Mouse (Mus musculus) common myeloid progenitor, adult 5-6 weeks (primary cell): ENCODE results near the gene Ccdc83. TPM values are rescaled to one million over a fixed set of nuclear protein-coding genes. Genes with fewer than 3 reads are reported as not detected.

ENCODE experiments used
- ATAC-seq: replicated peaks from 2 replicates; pipeline ENCODE4 v1.8.0; 2016; ENCODE audit warnings: low read depth, mild to moderate bottlenecking, moderate TSS enrichment, inconsistent platforms; ENCODE audit not compliant: poor library complexity, severe bottlenecking
- total RNA-seq: library from RNA; stranded (forward); fragments of 200-1000, 187-1606 nt; gene quantifications from 2 replicates; pipeline ENCODE4 v1.2.3, GENCODE M21; 2017

The Ccdc83 gene
- total RNA-seq, 1 experiment from 2014 or later = not detected

DNA sequence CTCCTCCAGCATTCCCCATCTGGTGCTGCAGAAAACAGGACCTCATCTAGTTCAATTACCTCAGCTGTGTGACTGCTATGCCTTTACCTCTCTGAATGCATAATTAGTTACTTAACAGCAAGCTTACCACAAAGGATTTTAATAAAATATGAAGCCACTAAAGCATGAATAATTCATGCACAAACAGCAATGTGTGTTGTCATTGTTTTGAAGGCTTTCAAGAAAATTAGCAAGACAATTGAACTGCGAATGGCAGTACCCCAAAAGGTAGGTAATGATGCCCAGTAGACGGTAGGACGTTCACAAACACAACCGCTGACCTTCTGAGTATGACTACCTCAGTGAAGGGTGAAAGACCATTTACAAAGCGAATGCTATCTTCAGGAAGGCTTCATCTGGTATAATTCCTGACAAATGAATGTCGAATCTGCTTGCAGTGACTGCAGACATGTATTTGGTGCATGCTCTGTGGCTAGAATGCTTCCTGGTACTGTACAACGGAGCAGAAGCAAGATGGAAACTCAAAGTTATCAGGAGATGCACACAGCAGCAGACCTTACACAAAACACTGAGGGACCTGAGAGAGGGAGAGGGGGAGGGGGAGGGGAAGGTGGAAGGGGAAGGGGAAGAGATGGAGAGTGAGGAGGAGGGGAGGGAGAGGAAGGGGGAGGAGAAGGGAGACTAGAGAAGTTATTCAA lies 3.5 kb downstream of the Ccdc83 start:
- ATAC-seq = 0 out of 2 replicates have a peak, but pooled peaks have one; percentile 10

DNA sequence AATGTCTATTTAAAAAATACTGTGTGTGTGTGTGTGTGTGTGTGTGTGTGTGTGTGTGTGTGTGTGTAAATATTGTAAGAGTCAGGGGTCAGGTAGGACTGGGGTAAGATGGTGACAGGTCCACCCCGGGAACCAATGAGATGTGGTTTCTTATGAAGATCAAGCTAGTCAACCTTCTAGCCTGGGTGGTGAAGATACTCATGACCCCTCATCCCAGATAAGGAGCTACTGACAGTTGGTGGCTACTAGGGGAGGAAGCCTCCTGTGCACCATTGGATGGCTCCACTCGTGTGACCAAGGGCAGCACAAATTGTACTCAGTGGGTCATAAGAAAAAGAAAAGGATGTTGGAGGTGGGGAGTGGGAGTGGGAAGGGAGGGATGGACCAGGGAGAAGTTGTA lies 5.7 kb downstream of the Ccdc83 start:
- ATAC-seq = peak; percentile 36; the same call in 1 of the 2 replicates

- no peak for ATAC-seq
Measured at GRCm38 (mm10) chr7:90258701-90259100, 6.9 kb downstream of the Ccdc83 start.

DNA sequence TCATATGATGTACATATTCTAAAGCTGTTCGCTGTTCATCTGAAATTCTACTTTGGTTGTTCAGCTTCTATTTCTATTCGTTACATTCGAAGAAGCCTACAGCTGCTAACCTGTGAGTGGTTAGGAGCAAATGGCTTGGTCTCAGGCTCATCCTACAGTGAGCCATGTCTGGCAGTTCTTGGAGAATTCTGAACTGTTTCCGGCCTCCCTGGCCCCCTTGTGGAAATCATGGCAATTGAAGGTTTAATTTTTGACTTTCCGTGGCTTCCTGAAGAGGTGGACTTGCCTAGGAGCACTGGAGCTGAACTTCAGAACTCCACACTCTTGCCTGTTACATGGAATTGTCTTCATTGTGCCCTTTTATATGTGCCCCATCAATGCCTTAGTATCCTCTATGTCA lies 12.6 kb downstream of the Ccdc83 start:
- ATAC-seq = 0 out of 2 replicates have a peak, but pooled peaks have one; percentile 42

GRCm38 (mm10) chr7:90243643-90244042 lies 21.9 kb downstream of the Ccdc83 start:
- peak; percentile 74 for ATAC-seq

- ATAC-seq = peak; percentile 69
Measured at GRCm38 (mm10) chr7:90243151-90243550, 22.4 kb downstream of the Ccdc83 start.

DNA sequence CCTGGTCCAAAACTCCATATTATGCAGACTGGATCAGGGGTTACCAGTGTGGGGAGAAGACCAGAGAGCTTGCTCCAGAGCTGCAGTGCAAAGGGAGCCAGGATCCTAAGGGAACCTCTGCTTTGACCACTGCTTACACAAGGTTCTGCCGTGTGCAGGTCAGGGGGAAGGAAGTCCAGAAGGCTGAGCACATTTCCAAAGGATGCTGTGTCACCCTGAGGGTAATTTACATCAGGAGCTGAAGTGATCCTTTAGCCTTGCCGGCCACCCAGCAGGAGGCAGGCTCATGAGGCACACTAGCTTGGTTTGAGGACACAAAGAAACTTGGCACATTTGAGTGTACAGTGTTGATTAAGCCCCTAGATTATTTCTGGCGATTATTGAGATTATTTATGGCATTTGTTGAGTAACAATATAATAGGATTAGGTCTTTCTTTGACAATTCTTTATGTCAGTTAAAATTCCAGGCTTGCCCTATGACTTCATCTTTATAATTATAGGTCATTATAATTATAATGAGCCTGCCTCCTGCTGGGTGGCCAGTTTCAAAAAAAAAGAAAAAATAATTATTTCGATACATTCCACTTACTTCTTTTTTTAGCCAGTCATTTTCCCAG lies 29.2 kb downstream of the Ccdc83 start:
- ATAC-seq = 0 out of 2 replicates have a peak, but pooled peaks have one; percentile 25

DNA sequence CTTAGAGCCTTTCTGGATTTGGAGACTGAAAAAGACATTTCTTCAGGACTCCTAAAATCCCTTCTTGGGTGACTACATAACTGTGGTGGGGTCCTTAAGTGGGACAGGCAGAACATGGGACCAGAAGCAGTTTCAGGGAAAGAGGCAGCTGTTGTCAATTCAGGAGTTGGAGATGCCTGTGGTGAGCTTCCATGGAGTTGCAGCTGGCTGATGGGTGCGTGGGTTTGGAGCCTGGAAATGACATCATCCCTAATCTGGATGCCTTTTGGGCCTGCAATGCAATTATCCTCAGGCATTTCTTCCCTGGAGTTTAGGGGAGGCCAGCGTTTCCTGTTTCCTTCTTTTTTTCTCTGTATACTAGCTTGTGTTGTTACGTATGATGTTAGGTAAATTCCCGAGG lies 31.7 kb downstream of the Ccdc83 start:
- ATAC-seq = no peak

- no peak for ATAC-seq
Measured at GRCm38 (mm10) chr7:90231431-90231830, 34.1 kb downstream of the Ccdc83 start.

- peak; percentile 65; the same call in 1 of the 2 replicates for ATAC-seq
Measured at GRCm38 (mm10) chr7:90228884-90229283, 36.7 kb downstream of the Ccdc83 start.

DNA sequence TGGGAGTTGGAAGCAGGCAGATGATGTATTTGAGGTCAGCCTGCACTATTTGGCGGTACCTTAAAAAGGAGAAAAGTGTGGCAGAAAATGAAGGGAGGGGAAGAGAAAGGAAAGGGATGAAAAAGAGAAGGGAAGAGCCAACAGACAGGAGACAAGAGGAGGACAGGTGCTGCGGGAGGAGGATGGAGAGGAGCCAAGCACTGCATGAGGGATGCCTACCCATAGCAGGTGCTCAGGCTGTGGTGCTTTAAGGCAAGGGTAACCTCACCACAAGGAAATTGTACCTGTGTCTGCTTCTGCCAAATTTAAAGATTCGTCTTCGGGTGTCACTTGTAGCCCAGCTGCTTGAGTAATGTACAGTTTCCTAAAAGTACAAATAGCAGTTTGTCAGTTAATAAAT lies 37.5 kb downstream of the Ccdc83 start:
- no peak for ATAC-seq

DNA sequence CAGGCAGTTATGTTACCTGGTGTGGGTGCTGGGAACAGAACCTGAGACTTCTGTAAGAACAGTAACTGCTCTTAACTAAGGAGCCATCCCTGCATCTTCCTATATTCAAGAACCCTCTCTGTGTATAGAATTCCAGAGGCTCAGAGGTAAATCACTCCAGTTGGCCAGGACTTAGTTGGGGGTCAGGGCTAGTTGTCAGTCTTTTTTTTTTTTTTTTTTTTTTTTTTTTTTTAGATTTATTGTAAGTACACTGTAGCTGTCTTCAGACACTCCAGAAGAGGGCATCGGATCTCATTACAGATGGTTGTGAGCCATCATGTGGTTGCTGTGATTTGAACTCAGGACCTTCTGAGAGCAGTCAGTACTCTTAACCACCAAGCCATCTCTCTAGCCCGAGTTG lies 44.1 kb downstream of the Ccdc83 start:
- no peak for ATAC-seq

DNA sequence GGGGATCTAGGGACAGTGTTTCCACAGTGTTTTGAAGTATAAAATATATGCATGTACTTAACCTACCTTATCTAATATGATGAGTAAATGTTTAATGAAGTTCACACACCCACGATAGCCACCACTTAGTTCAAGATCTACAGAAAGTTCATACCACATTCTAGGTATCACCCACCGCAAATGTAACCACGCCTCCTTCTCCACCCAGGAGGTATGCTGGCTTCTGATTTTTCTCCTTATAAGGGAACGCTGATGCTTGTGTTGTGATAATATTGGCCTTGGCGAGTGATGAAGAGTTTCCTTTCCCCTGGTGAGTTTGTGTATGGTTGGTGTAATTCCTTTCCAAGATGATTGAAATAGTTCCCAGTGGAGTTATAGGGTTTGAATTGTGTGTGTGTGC lies 47.5 kb downstream of the Ccdc83 start:
- no peak for ATAC-seq

GRCm38 (mm10) chr7:90216511-90216910 lies 49.1 kb downstream of the Ccdc83 start:
- ATAC-seq = no peak

GRCm38 (mm10) chr7:90210947-90211346 lies 54.6 kb downstream of the Ccdc83 start:
- no peak; the same call in 1 of the 2 replicates for ATAC-seq

DNA sequence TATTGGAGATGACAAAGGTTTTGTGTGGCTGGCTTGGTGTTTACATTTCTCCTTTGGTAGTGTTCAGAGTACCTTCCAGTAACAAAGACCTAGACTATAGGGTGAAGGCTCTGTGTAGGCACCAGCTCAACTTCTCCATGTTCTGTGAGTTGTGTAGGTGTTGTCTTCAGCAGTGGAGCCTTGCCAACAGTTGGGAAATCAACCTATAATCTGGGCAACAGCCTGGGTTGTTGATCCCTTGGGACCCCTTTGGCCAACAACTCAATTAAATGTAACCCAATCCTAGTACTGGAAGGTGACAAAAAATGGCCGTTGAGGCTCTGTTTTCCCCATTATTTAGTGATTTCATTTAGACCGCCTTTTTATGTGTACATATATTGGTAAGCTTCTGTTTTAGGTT lies 55.5 kb downstream of the Ccdc83 start:
- ATAC-seq = no peak

DNA sequence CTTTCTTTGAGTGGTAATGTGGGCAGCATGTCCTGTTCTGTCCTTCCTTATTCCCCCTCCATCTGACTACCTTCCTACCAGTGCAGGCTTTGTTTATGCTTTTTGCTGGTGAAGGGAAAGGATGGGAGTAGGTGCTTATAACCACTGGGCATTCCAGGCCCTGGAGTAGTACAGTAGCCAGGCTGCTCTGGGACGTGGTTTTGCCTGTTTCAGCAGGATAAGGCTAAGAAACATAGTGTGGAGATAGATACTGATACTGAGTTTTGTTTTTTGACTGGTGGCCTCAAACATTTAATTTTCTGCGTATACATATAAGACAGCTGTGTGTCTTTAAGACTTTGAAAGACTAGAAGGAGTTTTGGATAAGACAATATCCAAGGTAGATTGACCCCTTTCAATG lies 61.7 kb downstream of the Ccdc83 start:
- ATAC-seq = peak; percentile 55; the same call in 1 of the 2 replicates

DNA sequence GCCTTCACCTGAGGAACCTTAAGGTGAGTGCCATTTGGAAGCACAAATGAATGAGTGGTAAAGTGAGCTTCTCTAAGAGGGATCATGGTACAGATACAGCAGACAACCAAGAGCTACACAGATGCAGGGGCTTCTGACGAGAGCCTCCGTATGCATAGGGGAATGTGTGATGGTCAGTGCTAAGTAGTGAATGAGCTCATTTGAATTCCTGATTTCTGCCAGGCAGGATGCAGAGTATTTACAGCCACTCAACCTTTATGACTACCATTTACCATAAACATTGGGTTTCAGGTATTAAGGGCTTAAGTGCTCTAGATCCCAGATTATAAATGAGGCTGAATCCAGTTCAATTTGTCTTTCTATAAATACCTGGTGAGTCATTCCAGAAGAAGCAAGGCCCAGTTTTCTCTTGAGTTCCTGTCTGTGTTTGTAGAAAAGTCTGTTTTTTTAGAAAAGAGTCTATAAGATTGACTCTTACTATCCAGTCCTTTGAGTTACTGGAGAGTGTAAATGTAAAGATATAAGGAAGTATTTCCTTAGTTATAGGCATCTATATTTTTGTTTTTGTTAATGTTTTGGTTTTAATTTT lies 63.6 kb downstream of the Ccdc83 start:
- no peak for ATAC-seq

- ATAC-seq = no peak
Measured at GRCm38 (mm10) chr7:90200251-90200650, 65.3 kb downstream of the Ccdc83 start.

DNA sequence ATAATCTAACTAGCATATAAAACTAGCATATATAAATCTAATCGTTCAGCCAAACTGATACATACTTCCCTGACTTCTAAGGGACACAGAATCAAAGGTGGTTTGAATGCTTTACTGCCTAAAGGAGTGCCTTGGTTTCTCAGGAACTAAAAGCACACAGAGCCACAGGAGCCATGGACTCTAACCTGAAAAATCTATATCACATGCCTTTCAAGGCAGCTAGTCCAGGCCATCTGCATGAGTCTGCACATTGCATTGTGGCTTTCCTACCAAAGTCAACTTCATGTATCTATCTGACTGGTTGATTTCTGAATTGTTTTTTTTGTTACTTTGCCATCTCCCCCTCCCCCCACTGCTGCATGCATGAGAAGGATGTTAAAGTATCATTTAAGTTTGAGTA lies 84.9 kb downstream of the Ccdc83 start:
- ATAC-seq = no peak

GRCm38 (mm10) chr7:90175576-90175975 lies 90.0 kb downstream of the Ccdc83 start:
- no peak for ATAC-seq
